Mouse (Mus musculus): ENCODE data around the gene Gm38431.

DNA sequence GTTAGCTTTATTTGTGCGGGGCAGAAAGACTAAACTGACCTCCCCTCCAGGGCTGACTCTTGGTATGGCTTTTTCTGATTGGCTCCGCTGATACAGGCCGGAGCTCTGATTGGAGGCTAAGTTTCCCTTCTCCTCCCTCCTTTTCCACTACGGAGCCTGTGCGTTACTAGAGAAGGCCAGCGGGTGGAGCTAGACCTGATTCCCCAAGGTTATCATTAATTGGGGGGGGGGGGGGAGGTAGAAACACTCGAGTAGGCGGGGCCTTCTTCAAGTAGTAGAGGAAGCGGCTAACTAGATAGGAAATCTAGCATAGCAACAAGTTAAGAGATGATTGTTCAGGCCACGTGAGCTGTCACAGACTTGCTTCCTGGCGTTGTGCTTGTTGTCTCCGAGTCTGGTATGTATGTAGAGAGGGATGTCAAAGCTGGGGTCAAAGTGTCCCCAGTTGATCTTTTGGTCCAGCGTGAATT, 61.0 kb downstream of the Gm38431 start:
- TF ChIP-seq CTCF (IDR thresholded peaks at IDR 0.05; ENCODE audit: low read depth) (peak; percentile 86), EP300 (IDR thresholded peaks at IDR 0.05; ENCODE audit: low read depth) (0 out of 2 replicates have a peak, but pooled peaks have one; percentile 8)
